Mouse (Mus musculus) thymus, adult 2 months (tissue): ENCODE data around the gene Exosc9. TPM values are rescaled to one million over a fixed set of nuclear protein-coding genes. Genes with fewer than 3 reads are reported as not detected.
"Not testable (repeated sequence)": the region's sequence is repeated elsewhere in the genome, so short reads cannot be mapped to it uniquely, and the experiment has no call there.

ENCODE experiments used
- DNase-seq: peaks from one replicate; pipeline ENCODE4 v3.0.0; 2021
- H3K27ac ChIP-seq: fragments of 200-500 bp; 2 replicates; pipeline ENCODE4 v1.5.1; 2012; ENCODE audit warnings: low read length, control low read depth; ENCODE audit not compliant: control insufficient read depth, insufficient read depth
- H3K27me3 ChIP-seq: fragments of 200-500 bp; 2 replicates; pipeline ENCODE4 v1.6.1; 2012; ENCODE audit warnings: mild to moderate bottlenecking, low read length, moderate library complexity, mixed read lengths; ENCODE audit not compliant: control insufficient read depth, insufficient read depth
- H3K36me3 ChIP-seq: fragments of 200-500 bp; 2 replicates; pipeline ENCODE4 v1.6.1; 2012; ENCODE audit warnings: mild to moderate bottlenecking, low read length, moderate library complexity; ENCODE audit not compliant: control insufficient read depth, insufficient read depth
- H3K4me1 ChIP-seq: fragments of 200-500 bp; replicated peaks from 2 replicates; pipeline ENCODE4 v1.6.1; 2012; ENCODE audit warnings: low read length; ENCODE audit not compliant: control insufficient read depth, insufficient read depth
- H3K4me3 ChIP-seq: fragments of 200-500 bp; 2 replicates; pipeline ENCODE4 v1.5.1; 2012; ENCODE audit warnings: mild to moderate bottlenecking, low read length, control low read depth, moderate library complexity; ENCODE audit not compliant: control insufficient read depth, insufficient read depth
- CTCF ChIP-seq: fragments of 200-500 bp; IDR thresholded peaks from 2 replicates; pipeline ENCODE4 v1.5.1; 2012; ENCODE audit warnings: mild to moderate bottlenecking, control low read depth, low read length, moderate library complexity, borderline replicate concordance; ENCODE audit not compliant: control insufficient read depth, poor library complexity, insufficient read depth; ENCODE audit errors: extremely low read depth
- POLR2A ChIP-seq: fragments of 200-500 bp; IDR thresholded peaks from 2 replicates; pipeline ENCODE4 v1.6.1; 2012; ENCODE audit warnings: mild to moderate bottlenecking, low read length, control low read depth, moderate library complexity; ENCODE audit not compliant: control insufficient read depth, poor library complexity, insufficient read depth; ENCODE audit errors: extremely low read depth
- WGBS: fragments of 180-500 bp; shearing (Covaris S2); methylation state at CpG from one replicate; pipeline ENCODE4 v1.1.7; 2018; 5-methylcytosine and 5-hydroxymethylcytosine counted together
- polyA plus RNA-seq: library from polyadenylated mRNA; depleted of rRNA; stranded (reverse); fragments of >200 nt; gene quantifications from 2 replicates; pipeline ENCODE4 v1.2.3, GENCODE M21; 2012

Exosc9 gene
- polyA plus RNA-seq, 1 experiment = 11.4 TPM

DNA sequence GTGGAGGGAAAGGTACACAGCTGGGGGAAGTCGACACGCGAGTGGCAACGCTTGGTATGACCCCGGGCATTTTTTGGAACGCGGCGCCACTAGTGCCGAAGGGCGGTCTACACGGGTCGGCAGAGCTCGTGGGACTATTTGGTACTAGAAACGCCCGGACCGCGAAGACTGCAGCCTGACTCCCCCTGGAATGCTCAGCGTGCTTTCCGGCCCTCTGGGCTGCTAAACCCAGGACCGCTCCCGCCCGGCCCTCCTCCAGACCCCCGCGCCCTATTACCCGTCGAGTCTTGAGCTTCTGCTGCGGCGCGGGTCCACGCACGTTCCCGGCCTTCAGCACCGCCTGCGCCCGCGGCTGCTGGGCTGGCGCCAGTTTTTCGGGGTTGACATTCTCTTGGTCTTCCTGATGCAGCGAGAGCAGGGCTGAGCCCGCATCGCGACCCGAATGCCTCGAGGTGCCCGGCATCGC, 19.0 kb downstream of the Exosc9 start:
- peaks cover 19% of the 10 kb centered on the region for H3K36me3 ChIP-seq
- under 1% methylated on average over 46 of the region's 46 CpGs for WGBS
- TF ChIP-seq CTCF (no peak), POLR2A (no peak)
- peak; percentile 30 for DNase-seq
- H3K27ac ChIP-seq = no peak overlapping the region
- no peaks in the 10 kb centered on the region for H3K27me3 ChIP-seq
- peak overlapping the region; percentile 66 for H3K4me3 ChIP-seq
- H3K4me1 ChIP-seq = peaks cover 6% of the 10 kb centered on the region

DNA sequence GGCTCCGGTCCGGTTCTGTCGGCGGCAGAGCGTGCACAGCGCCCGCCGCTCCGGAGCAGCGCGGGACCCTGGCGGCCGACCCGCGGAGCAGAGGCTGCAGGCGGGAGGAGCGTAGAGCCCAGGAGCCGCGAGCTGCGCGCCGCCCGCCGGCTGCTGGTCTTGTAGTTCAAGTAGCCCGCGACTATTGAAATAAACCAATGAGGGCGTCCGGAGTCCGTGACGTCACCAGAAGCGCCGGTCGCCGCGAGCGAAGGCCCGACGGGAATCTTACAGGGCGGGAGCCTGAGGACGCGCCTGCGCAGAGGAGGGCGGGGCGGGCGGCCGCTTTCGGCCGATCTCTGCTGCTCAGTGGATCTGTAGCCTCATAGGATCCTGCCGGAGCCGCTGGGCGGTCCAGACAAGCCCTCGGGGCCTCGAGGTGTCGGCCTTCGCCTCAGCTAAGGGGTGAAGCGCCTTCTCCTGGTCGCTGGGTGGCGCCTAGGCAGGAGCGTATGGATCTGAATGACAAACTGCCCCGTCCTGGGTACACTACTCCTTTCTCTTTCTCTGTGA, 19.5 kb downstream of the Exosc9 start, which contains the start of gene Ccna2:
Gene Ccna2, minus strand, starts transcription at position 324 of the 552 bp plus-strand sequence.
- H3K27ac ChIP-seq = no peak within 1 kb of the TSS
- peak within 1 kb of the TSS; percentile 66 for H3K4me3 ChIP-seq
- DNase-seq = peak; percentile 97
- peaks cover 6% of the 10 kb centered on the region for H3K4me1 ChIP-seq
- H3K27me3 ChIP-seq = no peaks in the 10 kb centered on the region
- TF ChIP-seq CTCF (peak; percentile 62; the same call in 1 of the 2 replicates), POLR2A (peak; percentile 57)
- H3K36me3 ChIP-seq = peaks cover 14% of the 10 kb centered on the region
- WGBS = under 1% methylated on average over 60 of the region's 60 CpGs

DNA sequence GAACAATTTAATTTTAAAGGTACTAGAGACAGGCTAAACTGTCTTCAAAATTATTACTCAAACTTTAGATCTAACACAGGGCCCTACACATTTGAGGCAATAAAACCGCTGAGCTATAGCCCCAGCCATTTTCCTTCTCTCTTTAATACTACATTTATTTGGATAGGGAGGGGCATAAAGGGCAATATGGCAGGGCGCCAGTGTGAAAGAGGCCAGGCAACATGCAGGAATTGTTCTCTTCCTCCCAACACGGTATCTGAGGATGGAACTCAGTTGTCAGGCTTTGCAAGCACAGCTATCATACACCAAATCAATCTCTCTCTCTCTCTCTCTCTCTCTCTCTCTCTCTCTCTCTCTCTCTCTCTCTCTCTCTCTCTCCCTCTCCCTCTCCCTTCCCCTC, 46.4 kb downstream of the Exosc9 start:
- no peak overlapping the region for H3K27ac ChIP-seq
- no peaks in the 10 kb centered on the region for H3K36me3 ChIP-seq
- TF ChIP-seq CTCF (no peak), POLR2A (no peak)
- WGBS = 91% methylated on average over 3 of the region's 3 CpGs
- no peak overlapping the region for H3K4me3 ChIP-seq
- no peaks in the 10 kb centered on the region for H3K4me1 ChIP-seq
- no peak for DNase-seq
- H3K27me3 ChIP-seq = no peaks in the 10 kb centered on the region

DNA sequence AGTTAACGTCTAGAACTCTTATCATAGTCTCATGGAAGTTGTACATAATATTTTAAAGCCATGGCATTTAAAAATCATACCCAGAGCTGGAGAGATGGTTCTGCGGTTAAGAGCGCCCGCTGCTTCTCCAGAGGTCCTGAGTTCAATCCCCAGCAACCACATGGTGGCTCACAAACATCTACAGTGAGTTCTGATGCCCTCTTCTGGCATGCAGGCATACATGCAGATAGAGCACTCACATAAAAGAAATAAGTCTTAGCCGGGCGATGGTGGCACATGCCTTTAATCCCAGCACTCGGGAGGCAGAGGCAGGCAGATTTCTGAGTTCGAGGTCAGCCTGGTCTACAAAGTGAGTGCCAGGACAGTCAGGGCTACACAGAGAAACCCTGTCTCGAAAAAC, 47.4 kb downstream of the Exosc9 start:
- not testable (repeated sequence) for H3K36me3 ChIP-seq, H3K27me3 ChIP-seq, H3K4me1 ChIP-seq, H3K4me3 ChIP-seq, H3K27ac ChIP-seq
- WGBS = 91% methylated on average over 8 of the region's 9 CpGs
- peak; percentile 1 for DNase-seq

DNA sequence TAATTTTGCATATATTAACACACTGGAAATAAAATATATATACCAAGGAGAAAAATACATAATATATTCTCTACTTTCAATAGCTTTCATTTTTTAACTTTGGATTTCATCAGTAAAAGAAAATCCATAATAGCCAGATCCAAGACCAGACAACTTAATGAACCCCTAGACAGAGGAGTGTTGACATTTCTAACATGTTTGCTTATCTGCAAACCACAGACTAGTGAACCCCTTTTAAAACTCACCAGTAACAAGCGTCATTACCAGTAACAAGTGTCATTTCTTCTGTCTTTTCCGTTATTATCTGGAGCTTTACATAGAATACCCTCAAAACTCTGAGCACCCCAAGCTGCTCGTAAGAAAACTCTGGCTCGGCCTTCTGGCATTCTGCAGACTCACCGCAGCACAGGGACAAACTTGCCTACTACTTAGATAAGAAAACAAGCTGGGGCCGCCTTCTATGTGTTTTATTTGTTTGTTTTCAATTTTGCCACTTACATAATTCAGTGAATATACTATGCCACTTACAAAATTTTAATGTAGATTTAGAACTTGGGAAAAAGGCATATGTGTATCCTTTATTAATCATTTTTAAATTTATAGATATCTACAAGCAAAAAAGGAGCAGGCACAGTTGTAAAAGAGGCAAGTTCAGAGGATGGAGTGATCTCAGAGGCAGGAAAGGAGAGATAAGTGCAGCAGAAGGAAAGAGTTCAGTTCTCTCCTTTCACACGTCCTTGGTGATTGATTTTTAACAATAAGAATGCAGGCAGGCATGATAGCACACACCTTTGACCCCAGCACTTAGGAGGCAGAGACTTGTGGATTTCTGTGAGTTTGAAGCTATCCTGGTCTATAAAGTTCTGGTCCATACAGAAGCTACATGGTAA, 53.7 kb downstream of the Exosc9 start:
- H3K4me1 ChIP-seq = no peaks in the 10 kb centered on the region
- no peaks in the 10 kb centered on the region for H3K36me3 ChIP-seq
- H3K27me3 ChIP-seq = no peaks in the 10 kb centered on the region
- TF ChIP-seq CTCF (no peak), POLR2A (no peak)
- H3K27ac ChIP-seq = no peak overlapping the region
- no peak overlapping the region for H3K4me3 ChIP-seq
- DNase-seq = no peak
- 94% methylated on average over 7 of the region's 7 CpGs for WGBS

DNA sequence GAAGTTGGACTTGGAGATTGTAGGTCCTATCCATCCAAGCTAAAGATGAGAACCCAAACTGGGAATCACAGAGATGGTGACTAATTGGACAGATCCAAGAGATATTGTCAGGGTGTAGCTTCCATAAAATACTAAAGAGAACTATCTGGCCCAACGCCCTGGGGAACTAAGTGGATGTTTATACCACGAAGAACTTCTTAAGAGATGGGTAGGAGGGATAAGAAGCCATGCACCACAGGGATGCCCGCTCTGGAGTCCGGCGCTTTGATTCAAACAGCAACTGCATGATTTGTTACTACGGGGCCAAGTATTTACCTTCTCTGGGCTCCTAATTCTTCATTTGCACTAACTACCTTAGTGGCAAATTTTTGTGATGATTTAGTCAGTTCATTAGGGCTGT, 60.3 kb downstream of the Exosc9 start:
- DNase-seq = no peak
- Histone ChIP-seq H3K36me3 (no peaks in the 10 kb centered on the region), H3K4me3 (peak overlapping the region; percentile 50), H3K27me3 (no peaks in the 10 kb centered on the region), H3K4me1 (peaks cover 5% of the 10 kb centered on the region), H3K27ac (no peak overlapping the region)
- WGBS = 45% methylated on average over 6 of the region's 6 CpGs
- TF ChIP-seq CTCF (no peak), POLR2A (no peak)
